Mouse (Mus musculus) large intestine, adult 2 months (tissue): ENCODE results near the gene A530032D15Rik. TPM values are rescaled to one million over a fixed set of nuclear protein-coding genes. Genes with fewer than 3 reads are reported as not detected.
"Not testable (repeated sequence)": the region's sequence is repeated elsewhere in the genome, so short reads cannot be mapped to it uniquely, and the experiment has no call there.

Source experiments
- DNase-seq: peaks from one replicate; pipeline ENCODE4 v3.0.0-alpha.2; 2012; ENCODE audit warnings: low read depth, low spot score
- WGBS: fragments of 180-500 bp; shearing (Covaris S2); methylation state at CpG from one replicate; pipeline ENCODE4 v1.1.7; 2018; 5-methylcytosine and 5-hydroxymethylcytosine counted together
- polyA plus RNA-seq: library from polyadenylated mRNA; depleted of rRNA; stranded (reverse); fragments of >200 nt; gene quantifications from 2 replicates; pipeline ENCODE4 v1.2.3, GENCODE M21; 2012; rRNA removed

A530032D15Rik gene
- polyA plus RNA-seq, 1 experiment, result 0.21 TPM

DNA sequence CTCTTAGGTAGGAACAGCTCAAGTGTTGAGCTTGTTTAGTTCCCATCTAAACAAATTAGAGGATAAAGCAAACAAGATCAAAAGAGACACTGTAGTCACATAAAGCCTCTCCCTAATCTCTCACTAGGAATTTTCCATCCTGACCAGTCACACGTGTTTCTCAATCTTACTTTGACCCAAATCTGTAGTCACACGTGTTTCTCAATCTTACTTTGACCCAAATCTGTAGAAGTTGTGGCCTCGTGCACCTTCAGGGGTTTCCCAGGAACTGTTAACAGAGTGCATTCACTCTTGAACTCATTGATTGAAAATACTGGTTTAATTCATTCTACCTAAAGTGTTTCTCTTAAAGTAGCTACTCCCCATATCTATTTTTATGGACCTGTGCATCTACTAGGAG, 36.6 kb downstream of the A530032D15Rik start:
- 45% methylated on average over 3 of the region's 3 CpGs for WGBS
- DNase-seq, result not testable (repeated sequence)

DNA sequence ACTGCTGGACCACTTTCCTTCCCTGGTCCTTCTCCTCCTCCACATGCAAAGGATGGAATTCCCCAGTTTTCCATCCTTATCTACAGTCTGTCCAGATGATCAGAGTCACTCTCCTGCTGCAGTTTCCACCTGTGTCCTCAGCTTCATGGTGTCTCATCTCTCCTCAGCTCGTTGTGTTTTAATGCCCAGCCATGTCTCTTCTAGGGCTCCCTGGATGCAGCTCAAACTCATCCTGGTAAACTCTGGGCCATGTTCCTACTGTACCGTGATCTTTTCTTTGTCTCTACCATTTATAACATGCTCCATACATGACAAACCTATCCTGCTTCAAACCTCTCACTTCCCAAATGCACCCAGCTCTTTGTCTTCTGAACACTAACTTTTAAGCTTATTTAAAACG, 38.0 kb downstream of the A530032D15Rik start:
- 60% methylated on average over 3 of the region's 3 CpGs for WGBS
- DNase-seq, result not testable (repeated sequence)

DNA sequence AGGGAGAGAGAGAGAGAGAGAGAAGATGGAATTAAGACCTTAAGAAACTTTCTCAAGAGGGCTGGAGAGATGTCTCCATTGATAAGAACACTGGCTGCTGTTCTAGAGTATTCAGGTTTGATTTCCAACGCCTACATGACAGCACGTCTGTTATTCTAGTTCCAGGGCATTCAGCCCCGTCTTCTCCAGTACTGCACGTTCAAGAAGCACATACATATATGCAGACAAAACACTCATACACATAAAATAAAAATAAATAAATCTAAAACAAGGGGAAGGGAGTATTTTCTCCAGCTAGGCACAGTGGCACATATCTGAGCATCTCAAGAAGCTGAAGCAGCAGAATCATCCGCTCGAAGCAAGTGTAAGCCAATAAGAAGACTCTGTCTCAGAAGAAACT, 73.9 kb downstream of the A530032D15Rik start:
- 75% methylated on average over 6 of the region's 6 CpGs for WGBS
- not testable (repeated sequence) for DNase-seq

DNA sequence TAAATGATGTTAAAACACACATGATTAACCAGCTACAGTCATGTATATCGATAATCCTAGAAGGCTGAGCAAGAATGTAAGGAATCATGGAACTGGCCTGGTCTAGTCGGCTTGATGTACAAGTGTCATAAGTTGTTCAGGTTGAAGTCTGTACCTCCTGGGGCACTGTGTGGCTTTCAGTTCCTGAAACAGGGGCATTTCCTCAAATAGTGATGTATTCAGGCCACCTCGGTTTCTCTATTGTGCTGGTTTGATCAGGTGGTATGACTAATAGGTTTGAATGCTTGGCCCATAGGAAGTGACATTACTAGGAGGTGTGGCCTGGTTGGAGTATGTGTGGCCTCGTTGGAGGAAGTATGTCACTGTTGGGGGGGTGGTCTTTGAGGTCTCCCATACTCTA, 75.3 kb downstream of the A530032D15Rik start:
- 80% methylated on average over 3 of the region's 4 CpGs for WGBS
- DNase-seq, result not testable (repeated sequence)

DNA sequence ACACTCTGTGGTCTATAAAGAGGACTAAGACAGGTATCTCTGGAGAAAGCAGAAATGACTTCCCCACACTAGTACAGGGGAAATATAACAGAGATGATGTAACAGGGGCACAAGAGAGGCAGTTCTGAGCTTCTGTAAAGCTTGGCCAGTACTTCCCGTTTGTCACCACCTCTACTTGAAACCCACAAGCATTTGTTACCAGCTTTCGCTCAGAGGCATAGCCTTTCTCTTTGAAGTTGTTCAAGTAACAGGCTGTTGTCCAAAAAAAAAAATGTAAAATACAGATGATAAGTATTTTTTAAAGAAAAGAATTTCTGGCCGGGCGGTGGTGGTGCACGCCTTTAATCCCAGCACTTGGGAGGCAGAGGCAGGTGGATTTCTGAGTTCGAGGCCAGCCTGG, 76.0 kb downstream of the A530032D15Rik start:
- DNase-seq, result not testable (repeated sequence)
- 92% methylated on average over 5 of the region's 6 CpGs for WGBS

Other genes starting within 250 kb of the A530032D15Rik start
- gene Slc16a14, start 174.7 kb downstream of the A530032D15Rik start, polyA plus RNA-seq, result not detected in 2 replicates
- not detected in 2 replicates for gene Gm10553, start 9.7 kb downstream of the A530032D15Rik start, polyA plus RNA-seq
- gene C130026I21Rik, start 160.7 kb upstream of the A530032D15Rik start, polyA plus RNA-seq, result 1.9 TPM in 2 replicates